ENCODE assay signal across 26 mouse cellular contexts in genomic region chr7:116252470-116252869, GRCm38 (mm10). TPM values are rescaled to one million over a fixed set of nuclear protein-coding genes. Genes with fewer than 3 reads are reported as not detected.
DNase-seq lines count a peak whose midpoint lies in the region; ATAC-seq and TF ChIP-seq lines count a peak whose summit lies in the region.
"Had no signal": no experiment of that assay in that cellular context is flagged by ENCODE, and none has a peak within 500 bp of the region (broad histone marks: within the 10 kb centered on the region; RNA-seq: fewer than 3 reads in every experiment).

No protein-coding gene starts in this region.

- ATAC-seq in kidney, embryonic 14.5 days (ENCODE audit: low FRiP score, low TSS enrichment): no peak
- peak; percentile 23; the same call in 1 of the 2 replicates for ATAC-seq in liver, postnatal 0 days
- no peak for ATAC-seq in liver, embryonic 11.5 days (replicated peaks; ENCODE audit: low FRiP score)
- ATAC-seq in Patski: peak; percentile 44
- ATAC-seq: activated CD4-positive, CD25-positive, alpha-beta regulatory T cell, adult 4 months; CD4-positive, CD25-positive, alpha-beta regulatory T cell, adult 4 months; forebrain, embryonic 15.5 days; hindbrain, postnatal 0 days; inflammation-experienced regulatory T-cells, adult 6 months had no signal

- H3K4me2 ChIP-seq in kidney, embryonic 14.5 days (replicated peaks; ENCODE audit: low read depth, low read length): no peak overlapping the region
- no peak overlapping the region for H3K4me2 ChIP-seq in liver, postnatal 0 days (ENCODE audit: low read depth, low read length)
- no peak overlapping the region for H3K4me2 ChIP-seq in liver, embryonic 11.5 days
- H3K4me2 ChIP-seq: embryonic facial prominence, embryonic 12.5 days; embryonic facial prominence, embryonic 15.5 days; forebrain, embryonic 15.5 days; heart, embryonic 12.5 days; heart, embryonic 15.5 days; hindbrain, embryonic 14.5 days had no signal

- H3K4me1 ChIP-seq in kidney, embryonic 14.5 days (ENCODE audit: control insufficient read depth, insufficient read depth, low read length): no peaks in the 10 kb centered on the region
- H3K4me1 ChIP-seq in liver, postnatal 0 days (ENCODE audit: insufficient read depth): peaks cover 5% of the 10 kb centered on the region; the same call in 1 of the 2 replicates
- no peaks in the 10 kb centered on the region for H3K4me1 ChIP-seq in liver, embryonic 11.5 days (replicated peaks; ENCODE audit: control insufficient read depth, insufficient read depth, low read length)
- H3K4me1 ChIP-seq in embryonic facial prominence, embryonic 10.5 days: peaks cover 3% of the 10 kb centered on the region
- H3K4me1 ChIP-seq: embryonic facial prominence, embryonic 12.5 days; embryonic facial prominence, embryonic 15.5 days; forebrain, embryonic 15.5 days had no signal

- WGBS in kidney, embryonic 14.5 days: 70% methylated on average over 4 of the region's 4 CpGs
- WGBS in liver, postnatal 0 days (ENCODE audit: insufficient replicate concordance): 67% methylated on average over 4 of the region's 4 CpGs
- 60% methylated on average over 4 of the region's 4 CpGs for WGBS in liver, embryonic 11.5 days
- 85% methylated on average over 4 of the region's 4 CpGs for WGBS in embryonic facial prominence, embryonic 10.5 days

- H3K36me3 ChIP-seq in kidney, embryonic 14.5 days (ENCODE audit: control insufficient read depth, insufficient read depth, low read length): no peaks in the 10 kb centered on the region
- no peaks in the 10 kb centered on the region for H3K36me3 ChIP-seq in liver, postnatal 0 days (replicated peaks; ENCODE audit: insufficient read depth, low read length)
- no peaks in the 10 kb centered on the region for H3K36me3 ChIP-seq in liver, embryonic 11.5 days (ENCODE audit: control insufficient read depth, insufficient read depth, low read length)
- H3K36me3 ChIP-seq in embryonic facial prominence, embryonic 10.5 days (replicated peaks): 0 out of 2 replicates have a peak, but pooled peaks cover 4% of the 10 kb centered on the region
- H3K36me3 ChIP-seq: embryonic facial prominence, embryonic 12.5 days; embryonic facial prominence, embryonic 15.5 days; forebrain, embryonic 15.5 days; heart, embryonic 12.5 days; heart, embryonic 15.5 days had no signal

- H3K27me3 ChIP-seq in kidney, embryonic 14.5 days (ENCODE audit: control insufficient read depth, insufficient read depth, low read length): no peaks in the 10 kb centered on the region
- H3K27me3 ChIP-seq in liver, postnatal 0 days (ENCODE audit: insufficient read depth, low read length): no peaks in the 10 kb centered on the region
- H3K27me3 ChIP-seq in liver, embryonic 11.5 days (replicated peaks; ENCODE audit: control insufficient read depth, insufficient read depth, low read length): no peaks in the 10 kb centered on the region
- no peaks in the 10 kb centered on the region for H3K27me3 ChIP-seq in Patski
- no peaks in the 10 kb centered on the region for H3K27me3 ChIP-seq in embryonic facial prominence, embryonic 10.5 days (replicated peaks; ENCODE audit: low read depth, poor library complexity, severe bottlenecking)
- H3K27me3 ChIP-seq: embryonic facial prominence, embryonic 12.5 days; embryonic facial prominence, embryonic 15.5 days; forebrain, embryonic 15.5 days; heart, embryonic 12.5 days; heart, embryonic 15.5 days had no signal

- peak; percentile 47 to 77 for DNase-seq in kidney, postnatal 25 days
- no peak for DNase-seq in liver, postnatal 0 days
- DNase-seq in liver, embryonic 11.5 days (ENCODE audit: low spot score): no peak
- DNase-seq in Patski (ENCODE audit: low read depth, low spot score) (no peak), ZHBTc4 (ENCODE audit: low read depth, low spot score) (peak; percentile 63)
- no peak for DNase-seq in embryonic facial prominence, embryonic 10.5 days (ENCODE audit: low spot score)
- DNase-seq: adrenal gland, adult 8-10 months; adrenal gland, postnatal 25 days; cerebellum, adult 18-20 months; cerebellum, adult 9-10 months; cerebellum, postnatal 14 days; gastrocnemius, postnatal 25 days; heart, adult 18-20 months; heart, postnatal 10 days; heart, postnatal 36 days had no signal

- H3K9ac ChIP-seq in kidney, embryonic 14.5 days (ENCODE audit: low read depth, low read length): no peak overlapping the region
- no peak overlapping the region for H3K9ac ChIP-seq in liver, postnatal 0 days (replicated peaks)
- H3K9ac ChIP-seq in liver, embryonic 11.5 days (ENCODE audit: low read depth, low read length): no peak overlapping the region
- H3K9ac ChIP-seq: embryonic facial prominence, embryonic 12.5 days; embryonic facial prominence, embryonic 15.5 days; forebrain, embryonic 15.5 days; heart, embryonic 12.5 days; heart, embryonic 15.5 days; hindbrain, embryonic 14.5 days had no signal

- TF ChIP-seq EP300 in liver, postnatal 0 days (IDR thresholded peaks at IDR 0.05; ENCODE audit: low read depth): no peak

- H3K4me3 ChIP-seq in kidney, embryonic 14.5 days (ENCODE audit: low read length): no peak overlapping the region
- no peak overlapping the region for H3K4me3 ChIP-seq in liver, postnatal 0 days (ENCODE audit: low read depth, low read length)
- H3K4me3 ChIP-seq in liver, embryonic 11.5 days (ENCODE audit: low read depth, low read length): no peak overlapping the region
- H3K4me3 ChIP-seq in embryonic facial prominence, embryonic 10.5 days: no peak overlapping the region
- H3K4me3 ChIP-seq: embryonic facial prominence, embryonic 12.5 days; embryonic facial prominence, embryonic 15.5 days; forebrain, embryonic 15.5 days; heart, embryonic 12.5 days; heart, embryonic 15.5 days had no signal

- CTCF ChIA-PET in Patski (lab: Charles Lee): interaction anchor here (0.9 to 1.5 kb wide), 3 partner anchors 8 to 71 kb away, joined by 3 to 5 read pairs (median 3); no protein-coding TSS in a partner anchor

- TF ChIP-seq CTCF in liver, postnatal 0 days (IDR thresholded peaks at IDR 0.05; ENCODE audit: low read depth): no peak
- no peak for TF ChIP-seq CTCF in Patski (IDR thresholded peaks at IDR 0.05)

- H3K27ac ChIP-seq in kidney, embryonic 14.5 days (ENCODE audit: low read depth, low read length): no peak overlapping the region
- no peak overlapping the region for H3K27ac ChIP-seq in liver, postnatal 0 days (ENCODE audit: low read depth)
- H3K27ac ChIP-seq in liver, embryonic 11.5 days (ENCODE audit: low read depth, low read length): no peak overlapping the region
- H3K27ac ChIP-seq in embryonic facial prominence, embryonic 10.5 days (replicated peaks): no peak overlapping the region
- H3K27ac ChIP-seq: embryonic facial prominence, embryonic 12.5 days; embryonic facial prominence, embryonic 15.5 days; forebrain, embryonic 15.5 days; heart, embryonic 15.5 days; hindbrain, embryonic 14.5 days; hindbrain, postnatal 0 days had no signal

- in situ Hi-C loops in Patski (cut with MboI; ENCODE audit: low pct_unique_long_range_greater_than_20kb): no loop called here

- no peaks in the 10 kb centered on the region for H3K9me3 ChIP-seq in kidney, embryonic 14.5 days (ENCODE audit: control insufficient read depth, low read length)
- H3K9me3 ChIP-seq in liver, postnatal 0 days (ENCODE audit: low read length): no peaks in the 10 kb centered on the region
- no peaks in the 10 kb centered on the region for H3K9me3 ChIP-seq in liver, embryonic 11.5 days (ENCODE audit: control insufficient read depth, low read length)
- no peaks in the 10 kb centered on the region for H3K9me3 ChIP-seq in embryonic facial prominence, embryonic 10.5 days
- H3K9me3 ChIP-seq: embryonic facial prominence, embryonic 12.5 days; embryonic facial prominence, embryonic 15.5 days; forebrain, embryonic 15.5 days; heart, embryonic 12.5 days; heart, embryonic 15.5 days had no signal

- POLR2A ChIA-PET in Patski (lab: Charles Lee): interaction anchor here (0.6 to 1.2 kb wide), 3 partner anchors 25 to 80 kb away, joined by 3 to 9 read pairs (median 7); no protein-coding TSS in a partner anchor

RNA-seq across cellular contexts. Expression of gene Plekha7, which starts 55.7 kb away (rescaled TPM):
- 7.2 and 8.0 TPM in 2 replicates for polyA plus RNA-seq in kidney, embryonic 14.5 days (2014; fragmentation: Nextera tagmentation; extraction: Ambion mirVana)
- 1.5 and 1.8 TPM in 2 replicates for polyA plus RNA-seq in liver, postnatal 0 days (2015; fragmentation: Nextera tagmentation; extraction: Ambion mirVana)
- 4.9 and 7.9 TPM in 2 replicates for polyA plus RNA-seq in liver, embryonic 11.5 days (2014; fragmentation: Nextera tagmentation; extraction: Ambion mirVana)
- 31.0 TPM for polyA plus RNA-seq in Patski (2021)
- polyA plus RNA-seq in embryonic facial prominence, embryonic 10.5 days (2016; fragmentation: Nextera tagmentation; extraction: Ambion mirVana): 14.9 and 17.0 TPM in 2 replicates

Comparison
In these comparisons a context has a peak if more than half of its experiments do, and no peak if none do; other contexts are left out.
1. ATAC-seq: peak in liver, postnatal 0 days (single experiment) and Patski (single experiment); none in kidney, embryonic 14.5 days (single experiment) and liver, embryonic 11.5 days (single experiment).
2. DNase-seq: peak in kidney, postnatal 25 days (2 of 2) and ZHBTc4 (single experiment); none in liver, postnatal 0 days (single experiment), liver, embryonic 11.5 days (single experiment), Patski (single experiment) and embryonic facial prominence, embryonic 10.5 days (single experiment).